Mouse (Mus musculus): ENCODE measurements at regions not wholly inside any gene's neighbourhood (a gene's known extent, or its start where the extent isn't known, plus 50 kb on each side); places are given as distances from the start of the nearest gene placed in this dataset.

DNA sequence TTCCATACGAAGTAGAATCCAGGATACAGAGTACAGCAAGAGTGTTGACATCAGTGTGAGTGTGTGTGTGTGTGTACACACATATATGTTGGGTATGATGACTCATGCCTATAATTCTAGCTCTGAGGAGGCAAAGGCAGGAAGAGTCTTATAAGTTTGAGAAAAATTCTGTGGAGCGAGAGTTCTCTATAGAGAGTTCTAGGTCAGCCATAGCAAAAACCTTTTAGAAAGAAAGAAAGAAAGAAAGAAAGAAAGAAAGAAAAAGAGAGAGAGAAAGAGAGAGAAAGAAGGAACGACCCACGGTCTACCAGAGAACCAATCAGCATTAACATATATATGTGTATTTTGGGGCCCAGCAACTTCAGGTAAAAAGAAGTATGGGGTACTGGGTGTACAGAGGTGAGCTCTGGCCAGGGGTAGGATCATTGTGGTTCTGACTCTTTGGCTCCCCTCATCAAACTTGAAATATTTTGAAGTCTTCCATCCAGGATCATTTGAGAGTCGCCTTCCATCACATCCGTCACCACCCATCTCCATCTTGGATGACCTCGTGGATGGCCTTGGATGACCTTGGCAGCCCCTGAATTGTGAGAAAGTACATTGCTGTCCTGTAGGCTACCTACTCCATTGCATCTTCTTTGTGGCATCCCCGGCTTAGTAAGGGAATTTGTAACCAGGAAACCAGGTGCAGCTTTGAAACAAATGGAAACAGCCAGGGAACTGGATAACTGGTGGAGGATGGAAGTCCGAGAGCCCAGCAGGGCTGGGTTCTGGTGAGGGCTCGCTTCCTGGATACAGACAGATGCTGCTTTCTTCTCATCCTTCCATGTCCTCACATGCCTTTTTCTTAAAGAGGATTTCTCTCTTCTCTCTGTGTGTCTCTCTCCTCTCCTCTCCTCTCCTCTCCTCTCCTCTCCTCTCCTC, 106.1 kb upstream of the Cpm start:
- TF ChIP-seq EP300 (IDR thresholded peaks at IDR 0.05; ENCODE audit: low read length) (no peak), SMC3 (IDR thresholded peaks at IDR 0.05; ENCODE audit: low read depth, low read length) (no peak)

Measured in CH12.LX (cell line).